Mouse (Mus musculus) thymus, adult 2 months (tissue): Measurements from ENCODE around the gene Pdzd3.

Source experiments
- CTCF ChIP-seq: fragments of 200-500 bp; IDR thresholded peaks from 2 replicates; pipeline ENCODE4 v1.5.1; 2012; ENCODE audit warnings: mild to moderate bottlenecking, control low read depth, low read length, moderate library complexity, borderline replicate concordance; ENCODE audit not compliant: control insufficient read depth, poor library complexity, insufficient read depth; ENCODE audit errors: extremely low read depth
- POLR2A ChIP-seq: fragments of 200-500 bp; IDR thresholded peaks from 2 replicates; pipeline ENCODE4 v1.6.1; 2012; ENCODE audit warnings: mild to moderate bottlenecking, low read length, control low read depth, moderate library complexity; ENCODE audit not compliant: control insufficient read depth, poor library complexity, insufficient read depth; ENCODE audit errors: extremely low read depth

- TF ChIP-seq POLR2A = no peak
- no peak for TF ChIP-seq CTCF
Measured at GRCm38 (mm10) chr9:44225993-44226392, 25.3 kb downstream of the Pdzd3 start.
